Mouse (Mus musculus): ENCODE measurements around the gene Serpinf2. TPM values are rescaled to one million over a fixed set of nuclear protein-coding genes. Genes with fewer than 3 reads are reported as not detected.

The Serpinf2 gene
- polyA plus RNA-seq, 1 experiment from 2014 or later = 321 TPM

GRCm38 (mm10) chr11:75468410-75468809, 29.0 kb upstream of the Serpinf2 start:
- Histone ChIP-seq H3K4me3 (ENCODE audit: low read depth, low read length) (peak overlapping the region; percentile 44), H3K4me2 (peak overlapping the region; percentile 67), H3K27ac (ENCODE audit: low read depth, low read length) (no peak overlapping the region), H3K9me3 (ENCODE audit: control insufficient read depth, low read length) (no peaks in the 10 kb centered on the region; the same call in 1 of the 2 replicates), H3K36me3 (ENCODE audit: control insufficient read depth, insufficient read depth, low read length) (peaks cover 18% of the 10 kb centered on the region), H3K4me1 (replicated peaks; ENCODE audit: control insufficient read depth, insufficient read depth, low read length) (peaks cover 18% of the 10 kb centered on the region), H3K27me3 (replicated peaks; ENCODE audit: control insufficient read depth, insufficient read depth, low read length) (no peaks in the 10 kb centered on the region), H3K9ac (ENCODE audit: low read depth, low read length) (peak overlapping the region; percentile 47; the same call in 1 of the 2 replicates)
- WGBS = 58% methylated on average over 7 of the region's 7 CpGs
- ATAC-seq (replicated peaks; ENCODE audit: low FRiP score) (no peak; the same call in 1 of the 2 replicates), DNase-seq (ENCODE audit: low spot score) (no peak)

- Histone ChIP-seq H3K36me3 (ENCODE audit: control insufficient read depth, insufficient read depth, low read length) (peaks cover 18% of the 10 kb centered on the region), H3K9me3 (ENCODE audit: control insufficient read depth, low read length) (no peaks in the 10 kb centered on the region; the same call in 1 of the 2 replicates), H3K4me2 (peak overlapping the region; percentile 67), H3K4me3 (ENCODE audit: low read depth, low read length) (peak overlapping the region; percentile 44), H3K9ac (ENCODE audit: low read depth, low read length) (peak overlapping the region; percentile 47), H3K4me1 (replicated peaks; ENCODE audit: control insufficient read depth, insufficient read depth, low read length) (peaks cover 25% of the 10 kb centered on the region), H3K27me3 (replicated peaks; ENCODE audit: control insufficient read depth, insufficient read depth, low read length) (no peaks in the 10 kb centered on the region), H3K27ac (ENCODE audit: low read depth, low read length) (0 out of 2 replicates have a peak overlapping the region, but pooled peaks have one; percentile 8)
- ATAC-seq (replicated peaks; ENCODE audit: low FRiP score) (peak; percentile 81), DNase-seq (ENCODE audit: low spot score) (peak; percentile 68)
- WGBS = 14% methylated on average over 19 of the region's 19 CpGs
Observed at GRCm38 (mm10) chr11:75467512-75468215, 28.3 kb upstream of the Serpinf2 start.

- ATAC-seq (replicated peaks; ENCODE audit: low FRiP score) (no peak), DNase-seq (ENCODE audit: low spot score) (peak; percentile 27)
- Histone ChIP-seq H3K27me3 (replicated peaks; ENCODE audit: control insufficient read depth, insufficient read depth, low read length) (no peaks in the 10 kb centered on the region), H3K4me3 (ENCODE audit: low read depth, low read length) (no peak overlapping the region; the same call in 1 of the 2 replicates), H3K9ac (ENCODE audit: low read depth, low read length) (no peak overlapping the region), H3K27ac (ENCODE audit: low read depth, low read length) (0 out of 2 replicates have a peak overlapping the region, but pooled peaks have one; percentile 8), H3K4me2 (peak overlapping the region; percentile 67), H3K36me3 (ENCODE audit: control insufficient read depth, insufficient read depth, low read length) (peaks cover 18% of the 10 kb centered on the region), H3K4me1 (replicated peaks; ENCODE audit: control insufficient read depth, insufficient read depth, low read length) (peaks cover 29% of the 10 kb centered on the region), H3K9me3 (ENCODE audit: control insufficient read depth, low read length) (no peaks in the 10 kb centered on the region; the same call in 1 of the 2 replicates)
- 97% methylated on average over 4 of the region's 4 CpGs for WGBS
Observed at GRCm38 (mm10) chr11:75466731-75467505, 27.5 kb upstream of the Serpinf2 start.

GRCm38 (mm10) chr11:75465051-75465450, 25.7 kb upstream of the Serpinf2 start:
- no peak overlapping the region for H3K27ac ChIP-seq (ENCODE audit: low read depth, low read length)
- no peak overlapping the region for H3K9ac ChIP-seq (ENCODE audit: low read depth, low read length)
- H3K4me2 ChIP-seq = no peak overlapping the region
- no peak overlapping the region for H3K4me3 ChIP-seq (ENCODE audit: low read depth, low read length)
- WGBS = 88% methylated on average over 6 of the region's 6 CpGs
- no peaks in the 10 kb centered on the region for H3K27me3 ChIP-seq (replicated peaks; ENCODE audit: control insufficient read depth, insufficient read depth, low read length)
- DNase-seq (ENCODE audit: low spot score) (peak; percentile 30), ATAC-seq (replicated peaks; ENCODE audit: low FRiP score) (no peak)
- H3K4me1 ChIP-seq (replicated peaks; ENCODE audit: control insufficient read depth, insufficient read depth, low read length) = peaks cover 30% of the 10 kb centered on the region
- H3K9me3 ChIP-seq (ENCODE audit: control insufficient read depth, low read length) = no peaks in the 10 kb centered on the region; the same call in 1 of the 2 replicates
- peaks cover 18% of the 10 kb centered on the region for H3K36me3 ChIP-seq (ENCODE audit: control insufficient read depth, insufficient read depth, low read length)

- Histone ChIP-seq H3K27ac (ENCODE audit: low read depth, low read length) (no peak overlapping the region), H3K4me3 (ENCODE audit: low read depth, low read length) (no peak overlapping the region), H3K27me3 (replicated peaks; ENCODE audit: control insufficient read depth, insufficient read depth, low read length) (no peaks in the 10 kb centered on the region), H3K9ac (ENCODE audit: low read depth, low read length) (no peak overlapping the region), H3K36me3 (ENCODE audit: control insufficient read depth, insufficient read depth, low read length) (peaks cover 18% of the 10 kb centered on the region), H3K4me1 (replicated peaks; ENCODE audit: control insufficient read depth, insufficient read depth, low read length) (peaks cover 37% of the 10 kb centered on the region), H3K4me2 (no peak overlapping the region), H3K9me3 (ENCODE audit: control insufficient read depth, low read length) (no peaks in the 10 kb centered on the region; the same call in 1 of the 2 replicates)
- WGBS = 89% methylated on average over 6 of the region's 6 CpGs
- DNase-seq (ENCODE audit: low spot score) (no peak), ATAC-seq (replicated peaks; ENCODE audit: low FRiP score) (no peak)
Observed at GRCm38 (mm10) chr11:75464417-75464816, 25.0 kb upstream of the Serpinf2 start.

- Histone ChIP-seq H3K4me2 (peak overlapping the region; percentile 93), H3K4me3 (ENCODE audit: low read depth, low read length) (peak overlapping the region; percentile 83), H3K9ac (ENCODE audit: low read depth, low read length) (peak overlapping the region; percentile 31; the same call in 1 of the 2 replicates), H3K9me3 (ENCODE audit: control insufficient read depth, low read length) (no peaks in the 10 kb centered on the region; the same call in 1 of the 2 replicates), H3K27ac (ENCODE audit: low read depth, low read length) (peak overlapping the region; percentile 98), H3K27me3 (replicated peaks; ENCODE audit: control insufficient read depth, insufficient read depth, low read length) (no peaks in the 10 kb centered on the region), H3K36me3 (ENCODE audit: control insufficient read depth, insufficient read depth, low read length) (peaks cover 18% of the 10 kb centered on the region), H3K4me1 (replicated peaks; ENCODE audit: control insufficient read depth, insufficient read depth, low read length) (peaks cover 43% of the 10 kb centered on the region)
- DNase-seq (ENCODE audit: low spot score) = peak; percentile 29
- WGBS = 73% methylated on average over 4 of the region's 4 CpGs
- no peak for ATAC-seq (replicated peaks; ENCODE audit: low FRiP score)
Observed at GRCm38 (mm10) chr11:75463624-75464023, 24.2 kb upstream of the Serpinf2 start.

GRCm38 (mm10) chr11:75462865-75463336, 23.5 kb upstream of the Serpinf2 start:
- H3K27ac ChIP-seq (ENCODE audit: low read depth, low read length) = peak overlapping the region; percentile 98
- peak overlapping the region; percentile 93 for H3K4me2 ChIP-seq
- DNase-seq (ENCODE audit: low spot score) = peak; percentile 89
- H3K4me1 ChIP-seq (replicated peaks; ENCODE audit: control insufficient read depth, insufficient read depth, low read length) = peaks cover 46% of the 10 kb centered on the region
- ATAC-seq (replicated peaks; ENCODE audit: low FRiP score) = peak; percentile 65
- H3K27me3 ChIP-seq (replicated peaks; ENCODE audit: control insufficient read depth, insufficient read depth, low read length) = no peaks in the 10 kb centered on the region
- H3K9me3 ChIP-seq (ENCODE audit: control insufficient read depth, low read length) = no peaks in the 10 kb centered on the region; the same call in 1 of the 2 replicates
- peak overlapping the region; percentile 68 for H3K9ac ChIP-seq (ENCODE audit: low read depth, low read length)
- peaks cover 18% of the 10 kb centered on the region for H3K36me3 ChIP-seq (ENCODE audit: control insufficient read depth, insufficient read depth, low read length)
- H3K4me3 ChIP-seq (ENCODE audit: low read depth, low read length) = peak overlapping the region; percentile 83
- WGBS = 5% methylated on average over 9 of the region's 9 CpGs

GRCm38 (mm10) chr11:75462253-75462783, 22.9 kb upstream of the Serpinf2 start:
- Histone ChIP-seq H3K9ac (ENCODE audit: low read depth, low read length) (peak overlapping the region; percentile 68), H3K4me3 (ENCODE audit: low read depth, low read length) (peak overlapping the region; percentile 83), H3K4me1 (replicated peaks; ENCODE audit: control insufficient read depth, insufficient read depth, low read length) (peaks cover 44% of the 10 kb centered on the region), H3K27me3 (replicated peaks; ENCODE audit: control insufficient read depth, insufficient read depth, low read length) (no peaks in the 10 kb centered on the region), H3K4me2 (peak overlapping the region; percentile 93), H3K36me3 (ENCODE audit: control insufficient read depth, insufficient read depth, low read length) (peaks cover 18% of the 10 kb centered on the region), H3K9me3 (ENCODE audit: control insufficient read depth, low read length) (no peaks in the 10 kb centered on the region; the same call in 1 of the 2 replicates), H3K27ac (ENCODE audit: low read depth, low read length) (peak overlapping the region; percentile 98)
- DNase-seq (ENCODE audit: low spot score) = peak; percentile 69
- WGBS = 4% methylated on average over 14 of the region's 16 CpGs
- ATAC-seq (replicated peaks; ENCODE audit: low FRiP score) = peak; percentile 38
